Mouse (Mus musculus) limb, embryonic 11.5 days (tissue): Measurements from ENCODE around the gene Itpr2. TPM values are rescaled to one million over a fixed set of nuclear protein-coding genes. Genes with fewer than 3 reads are reported as not detected.

ENCODE experiments used
- ATAC-seq: fragments of 200-750 bp; cut with Nextera tagmentation; 2 replicates; pipeline ENCODE4 v1.8.0; 2017; ENCODE audit warnings: low read depth; ENCODE audit not compliant: insufficient number of reproducible peaks, low FRiP score, low TSS enrichment
- DNase-seq: peaks from one replicate; pipeline ENCODE4 v3.0.0-alpha.2; 2015; ENCODE audit warnings: low spot score
- H3K27ac ChIP-seq: fragments of 300-500 bp; sonication (generic); replicated peaks from 2 replicates; pipeline ENCODE4 v1.5.1; 2014; ENCODE audit warnings: low read depth, mild to moderate bottlenecking, low read length
- H3K27me3 ChIP-seq: fragments of 300-500 bp; sonication (generic); 2 replicates; pipeline ENCODE4 v1.6.1; 2014; ENCODE audit warnings: mild to moderate bottlenecking, low read length, mixed read lengths; ENCODE audit not compliant: control insufficient read depth, insufficient read depth
- H3K36me3 ChIP-seq: fragments of 300-500 bp; sonication (generic); 2 replicates; pipeline ENCODE4 v1.6.1; 2014; ENCODE audit warnings: mild to moderate bottlenecking, low read length, moderate library complexity, mixed read lengths; ENCODE audit not compliant: control insufficient read depth, insufficient read depth
- H3K4me1 ChIP-seq: fragments of 300-500 bp; sonication (generic); 2 replicates; pipeline ENCODE4 v1.6.1; 2014; ENCODE audit warnings: low read length, mixed read lengths; ENCODE audit not compliant: control insufficient read depth, insufficient read depth
- H3K4me2 ChIP-seq: fragments of 300-500 bp; sonication (generic); 2 replicates; pipeline ENCODE4 v1.6.1; 2014; ENCODE audit warnings: low read depth, mild to moderate bottlenecking, moderate library complexity; ENCODE audit not compliant: severe bottlenecking
- H3K4me3 ChIP-seq: fragments of 300-500 bp; sonication (generic); 2 replicates; pipeline ENCODE4 v1.5.1; 2014; ENCODE audit warnings: low read depth, low read length
- H3K9ac ChIP-seq: fragments of 300-500 bp; sonication (generic); 2 replicates; pipeline ENCODE4 v1.6.1; 2014; ENCODE audit warnings: mild to moderate bottlenecking, low read length
- H3K9me3 ChIP-seq: fragments of 300-500 bp; sonication (generic); 2 replicates; pipeline ENCODE4 v1.6.1; 2016; ENCODE audit warnings: low read length; ENCODE audit not compliant: control insufficient read depth
- whole genome bisulfite sequencing: fragments of 180-500 bp; shearing (Covaris S2); extraction: QIAGEN DNeasy Blood & Tissue Kit; methylation state at CpG from one replicate; pipeline ENCODE4 v1.1.7; 2014; 5-methylcytosine and 5-hydroxymethylcytosine counted together
- polyA plus RNA-seq: library from polyadenylated mRNA; unstranded; fragments of >200 nt; fragmentation: Nextera tagmentation; extraction: Ambion mirVana; gene quantifications from 2 replicates; pipeline ENCODE4 v1.2.1, GENCODE M21; 2014

The Itpr2 gene
- polyA plus RNA-seq, 1 experiment from 2014 or later, result 5.7 TPM

DNA sequence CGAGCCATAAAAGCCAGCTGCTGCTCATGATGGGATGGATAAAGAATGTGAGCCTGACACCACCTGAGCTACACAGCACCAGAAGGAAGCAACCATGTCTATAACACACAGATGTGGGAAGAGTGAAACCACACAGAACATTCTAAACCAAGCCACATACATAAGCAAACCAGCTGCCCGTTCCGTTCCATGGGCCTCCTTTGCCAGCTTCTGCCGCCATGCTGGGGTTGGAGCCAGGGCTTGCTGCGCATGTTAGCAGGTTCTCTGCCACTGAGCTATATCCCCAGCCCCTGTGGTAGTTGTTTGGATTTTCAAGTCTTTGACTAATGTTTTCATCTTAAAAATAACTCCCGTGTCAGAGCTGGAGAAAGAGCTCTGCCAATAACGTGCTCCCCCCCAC is 87.9 kb downstream of the Itpr2 start:
- H3K9me3 ChIP-seq, result no peaks in the 10 kb centered on the region
- no peak overlapping the region for H3K4me3 ChIP-seq
- WGBS, result 80% methylated on average over 7 of the region's 7 CpGs
- DNase-seq (no peak), ATAC-seq (no peak)
- peaks cover 4% of the 10 kb centered on the region for H3K4me1 ChIP-seq
- H3K36me3 ChIP-seq, result no peaks in the 10 kb centered on the region
- no peak overlapping the region for H3K9ac ChIP-seq
- H3K4me2 ChIP-seq, result no peak overlapping the region
- no peaks in the 10 kb centered on the region for H3K27me3 ChIP-seq
- H3K27ac ChIP-seq, result peak overlapping the region; percentile 12; the same call in 1 of the 2 replicates

- DNase-seq, result no peak
- 89% methylated on average over 16 of the region's 16 CpGs for WGBS
- Histone ChIP-seq H3K36me3 (no peaks in the 10 kb centered on the region), H3K9ac (no peak overlapping the region), H3K4me3 (no peak overlapping the region), H3K27me3 (no peaks in the 10 kb centered on the region), H3K4me1 (peaks cover 4% of the 10 kb centered on the region), H3K27ac (no peak overlapping the region), H3K9me3 (no peaks in the 10 kb centered on the region), H3K4me2 (no peak overlapping the region)
- ATAC-seq, result no peak
Measured at GRCm38 (mm10) chr6:146411446-146412070, 90.5 kb downstream of the Itpr2 start.

DNA sequence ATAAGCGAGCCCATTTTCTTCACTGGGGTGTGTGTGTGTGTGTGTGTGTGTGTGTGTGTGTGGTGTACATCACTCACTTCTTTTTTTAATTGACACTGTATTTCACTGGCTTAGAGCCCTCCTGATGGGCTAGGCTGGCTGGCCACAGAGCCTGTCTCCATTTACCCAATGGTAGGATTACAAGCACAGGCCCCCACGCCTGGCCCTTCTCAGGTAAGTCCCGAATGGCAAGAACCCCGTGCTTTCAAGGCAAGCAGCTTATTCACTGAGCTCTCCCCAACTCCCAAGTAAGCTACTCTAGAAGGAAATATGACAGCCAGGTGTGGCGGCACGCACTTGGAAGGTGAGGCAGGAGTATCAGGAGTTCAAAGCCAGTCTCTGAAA is 91.6 kb downstream of the Itpr2 start:
- Histone ChIP-seq H3K27me3 (no peaks in the 10 kb centered on the region), H3K9ac (no peak overlapping the region), H3K4me2 (no peak overlapping the region), H3K36me3 (no peaks in the 10 kb centered on the region), H3K27ac (no peak overlapping the region), H3K4me1 (peaks cover 4% of the 10 kb centered on the region), H3K4me3 (no peak overlapping the region), H3K9me3 (no peaks in the 10 kb centered on the region)
- ATAC-seq, result no peak
- DNase-seq, result no peak
- 78% methylated on average over 6 of the region's 6 CpGs for WGBS

DNA sequence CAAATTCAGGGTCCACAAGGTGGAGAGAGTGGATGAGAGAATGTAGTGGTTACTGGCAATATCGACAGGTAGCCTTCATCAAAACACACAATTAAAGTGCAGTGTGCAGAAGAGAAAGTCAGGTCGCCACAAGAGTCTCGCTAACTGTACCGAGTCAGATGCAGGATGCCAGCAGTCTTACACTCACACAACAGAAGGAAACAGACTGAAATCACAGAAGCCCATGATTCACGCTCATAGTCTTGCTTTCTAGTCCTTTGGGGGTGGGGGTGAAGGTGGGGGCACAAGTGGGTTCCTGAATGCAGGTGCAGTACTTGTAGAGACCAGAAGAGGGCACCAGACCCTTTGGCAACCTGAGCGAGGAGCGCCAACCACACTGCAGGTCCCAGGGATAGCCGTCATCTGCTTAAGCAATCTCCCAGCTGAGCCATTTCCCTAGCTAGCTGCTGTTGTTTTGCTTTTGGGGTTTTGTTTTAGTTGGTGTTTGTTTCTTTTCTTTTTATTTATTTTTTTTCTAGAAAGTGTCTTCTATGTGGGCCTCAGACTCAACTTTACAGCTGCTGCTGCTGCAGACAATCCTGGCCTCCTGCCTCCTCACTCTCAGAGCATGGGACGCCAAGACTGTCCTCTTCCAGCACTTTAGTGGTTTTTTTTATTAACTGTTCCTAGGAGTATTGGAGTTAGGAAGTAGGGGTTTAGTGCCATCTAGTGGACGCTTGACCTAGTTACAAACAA is 92.2 kb downstream of the Itpr2 start:
- Histone ChIP-seq H3K4me2 (peak overlapping the region; percentile 13; the same call in 1 of the 2 replicates), H3K4me1 (peaks cover 4% of the 10 kb centered on the region), H3K36me3 (no peaks in the 10 kb centered on the region), H3K9ac (no peak overlapping the region), H3K27me3 (no peaks in the 10 kb centered on the region), H3K27ac (no peak overlapping the region), H3K9me3 (no peaks in the 10 kb centered on the region), H3K4me3 (no peak overlapping the region)
- DNase-seq (peak; percentile 89), ATAC-seq (peak; percentile 76)
- WGBS, result 24% methylated on average over 10 of the region's 10 CpGs

GRCm38 (mm10) chr6:146405380-146405779 is 96.6 kb downstream of the Itpr2 start:
- WGBS, result 52% methylated on average over 6 of the region's 6 CpGs
- peak; percentile 82 for DNase-seq

DNA sequence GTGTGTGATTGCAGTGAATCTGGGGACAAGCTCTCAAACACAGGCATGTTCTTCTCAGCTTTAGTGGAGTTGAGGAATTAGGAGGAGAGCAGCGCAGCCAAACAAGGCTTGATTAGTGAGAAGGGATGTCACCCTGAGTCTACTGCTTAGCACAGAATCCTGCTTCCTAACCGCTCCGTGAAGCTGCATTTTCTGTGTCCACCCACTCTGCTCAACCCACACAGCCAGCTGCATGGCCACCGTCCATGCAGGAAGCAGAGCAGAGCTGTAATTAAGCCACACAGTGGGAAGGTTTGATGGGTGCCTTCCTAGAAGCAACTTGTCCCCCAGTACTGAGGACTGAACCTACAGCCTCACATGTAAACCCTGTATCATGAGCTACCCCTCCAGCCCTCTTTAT is 97.1 kb downstream of the Itpr2 start:
- Histone ChIP-seq H3K27me3 (no peaks in the 10 kb centered on the region), H3K36me3 (no peaks in the 10 kb centered on the region), H3K27ac (0 out of 2 replicates have a peak overlapping the region, but pooled peaks have one; percentile 36), H3K9me3 (no peaks in the 10 kb centered on the region), H3K4me1 (0 out of 2 replicates have a peak, but pooled peaks cover 3% of the 10 kb centered on the region), H3K4me2 (no peak overlapping the region), H3K4me3 (no peak overlapping the region), H3K9ac (no peak overlapping the region)
- no peak for DNase-seq
- no peak for ATAC-seq
- 83% methylated on average over 4 of the region's 4 CpGs for WGBS

More at GRCm38 (mm10) chr6:146405380-146405779, 96.6 kb downstream of the Itpr2 start:
- ATAC-seq, result no peak
- Histone ChIP-seq H3K4me3 (no peak overlapping the region), H3K9ac (no peak overlapping the region), H3K9me3 (no peaks in the 10 kb centered on the region), H3K4me2 (no peak overlapping the region), H3K36me3 (no peaks in the 10 kb centered on the region), H3K27me3 (no peaks in the 10 kb centered on the region), H3K27ac (no peak overlapping the region), H3K4me1 (0 out of 2 replicates have a peak, but pooled peaks cover 3% of the 10 kb centered on the region)

DNA sequence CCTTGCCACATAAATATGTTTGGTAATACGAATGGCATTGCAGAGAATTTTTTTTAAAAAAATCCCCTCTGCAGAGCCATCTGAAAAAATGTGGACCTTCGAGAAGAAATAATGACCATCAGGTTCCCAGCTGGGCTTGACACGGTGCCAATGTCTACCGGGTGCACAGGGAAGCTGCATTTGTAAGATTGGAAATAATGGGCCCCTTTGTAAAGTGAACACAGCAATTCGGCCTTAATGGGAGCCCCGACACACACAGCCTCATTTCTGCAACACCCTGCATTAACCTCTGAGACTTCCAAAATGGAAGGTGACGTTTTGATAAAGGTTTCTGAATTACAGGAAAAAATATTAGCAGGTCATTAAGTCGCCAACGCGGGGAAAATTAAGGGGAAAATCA is 97.9 kb downstream of the Itpr2 start:
- DNase-seq, result no peak
- no peak overlapping the region for H3K9ac ChIP-seq
- no peaks in the 10 kb centered on the region for H3K9me3 ChIP-seq

GRCm38 (mm10) chr6:146402905-146403642 is 98.9 kb downstream of the Itpr2 start:
- H3K27ac ChIP-seq, result peak overlapping the region; percentile 42; the same call in 1 of the 2 replicates
- no peak for ATAC-seq
- no peaks in the 10 kb centered on the region for H3K27me3 ChIP-seq
- WGBS, result 48% methylated on average over 6 of the region's 6 CpGs
- no peak overlapping the region for H3K4me2 ChIP-seq
- H3K36me3 ChIP-seq, result no peaks in the 10 kb centered on the region
- H3K4me1 ChIP-seq, result 0 out of 2 replicates have a peak, but pooled peaks cover 3% of the 10 kb centered on the region
- DNase-seq, result no peak
- H3K9me3 ChIP-seq, result no peaks in the 10 kb centered on the region
- no peak overlapping the region for H3K9ac ChIP-seq
- H3K4me3 ChIP-seq, result no peak overlapping the region

More for the DNA sequence above, 97.9 kb downstream of the Itpr2 start:
- Histone ChIP-seq H3K36me3 (no peaks in the 10 kb centered on the region), H3K4me1 (0 out of 2 replicates have a peak, but pooled peaks cover 3% of the 10 kb centered on the region), H3K4me2 (no peak overlapping the region), H3K4me3 (no peak overlapping the region), H3K27ac (no peak overlapping the region), H3K27me3 (no peaks in the 10 kb centered on the region)
- ATAC-seq, result no peak
- 62% methylated on average over 10 of the region's 10 CpGs for WGBS
